Mouse (Mus musculus) intestine, embryonic 16.5 days (tissue): ENCODE measurements around the gene Nkapd1. TPM values are rescaled to one million over a fixed set of nuclear protein-coding genes. Genes with fewer than 3 reads are reported as not detected.

Experiments
- ATAC-seq: fragments of 200-750 bp; cut with Nextera tagmentation; 2 replicates; pipeline ENCODE4 v1.8.0; 2017; ENCODE audit warnings: moderate TSS enrichment, moderate library complexity
- H3K27ac ChIP-seq: fragments of 300-500 bp; sonication (generic); 2 replicates; pipeline ENCODE4 v1.5.1; 2014; ENCODE audit warnings: mild to moderate bottlenecking, low read length
- H3K27me3 ChIP-seq: fragments of 300-500 bp; sonication (generic); replicated peaks from 2 replicates; pipeline ENCODE4 v1.6.1; 2014; ENCODE audit warnings: low read length, control low read depth, mixed read lengths; ENCODE audit not compliant: control insufficient read depth, insufficient read depth
- H3K36me3 ChIP-seq: fragments of 300-500 bp; sonication (generic); 2 replicates; pipeline ENCODE4 v1.6.1; 2014; ENCODE audit warnings: low read length, control low read depth; ENCODE audit not compliant: control insufficient read depth, insufficient read depth
- H3K4me1 ChIP-seq: fragments of 300-500 bp; sonication (generic); 2 replicates; pipeline ENCODE4 v1.6.1; 2014; ENCODE audit warnings: low read length, control low read depth, mixed read lengths; ENCODE audit not compliant: control insufficient read depth, insufficient read depth
- H3K4me2 ChIP-seq: fragments of 300-500 bp; sonication (generic); 2 replicates; pipeline ENCODE4 v1.6.1; 2014; ENCODE audit warnings: low read depth, low read length, control low read depth
- H3K4me3 ChIP-seq: fragments of 300-500 bp; sonication (generic); 2 replicates; pipeline ENCODE4 v1.5.1; 2014; ENCODE audit warnings: mild to moderate bottlenecking, low read length
- H3K9ac ChIP-seq: fragments of 300-500 bp; sonication (generic); 2 replicates; pipeline ENCODE4 v1.6.1; 2014; ENCODE audit warnings: low read depth, low read length
- H3K9me3 ChIP-seq: fragments of 300-500 bp; sonication (generic); 2 replicates; pipeline ENCODE4 v1.6.1; 2016; ENCODE audit warnings: low read length, control low read depth; ENCODE audit not compliant: control insufficient read depth
- WGBS: fragments of 180-500 bp; shearing (Covaris S2); extraction: QIAGEN DNeasy Blood & Tissue Kit; methylation state at CpG from one replicate; pipeline ENCODE4 v1.1.7; 2014; 5-methylcytosine and 5-hydroxymethylcytosine counted together
- polyA plus RNA-seq: library from polyadenylated mRNA; unstranded; fragments of >200 nt; fragmentation: Nextera tagmentation; extraction: Ambion mirVana; gene quantifications from 2 replicates; pipeline ENCODE4 v1.2.1, GENCODE M21; 2015

Gene Nkapd1
- polyA plus RNA-seq, 1 experiment from 2014 or later, result 17.1 TPM

DNA sequence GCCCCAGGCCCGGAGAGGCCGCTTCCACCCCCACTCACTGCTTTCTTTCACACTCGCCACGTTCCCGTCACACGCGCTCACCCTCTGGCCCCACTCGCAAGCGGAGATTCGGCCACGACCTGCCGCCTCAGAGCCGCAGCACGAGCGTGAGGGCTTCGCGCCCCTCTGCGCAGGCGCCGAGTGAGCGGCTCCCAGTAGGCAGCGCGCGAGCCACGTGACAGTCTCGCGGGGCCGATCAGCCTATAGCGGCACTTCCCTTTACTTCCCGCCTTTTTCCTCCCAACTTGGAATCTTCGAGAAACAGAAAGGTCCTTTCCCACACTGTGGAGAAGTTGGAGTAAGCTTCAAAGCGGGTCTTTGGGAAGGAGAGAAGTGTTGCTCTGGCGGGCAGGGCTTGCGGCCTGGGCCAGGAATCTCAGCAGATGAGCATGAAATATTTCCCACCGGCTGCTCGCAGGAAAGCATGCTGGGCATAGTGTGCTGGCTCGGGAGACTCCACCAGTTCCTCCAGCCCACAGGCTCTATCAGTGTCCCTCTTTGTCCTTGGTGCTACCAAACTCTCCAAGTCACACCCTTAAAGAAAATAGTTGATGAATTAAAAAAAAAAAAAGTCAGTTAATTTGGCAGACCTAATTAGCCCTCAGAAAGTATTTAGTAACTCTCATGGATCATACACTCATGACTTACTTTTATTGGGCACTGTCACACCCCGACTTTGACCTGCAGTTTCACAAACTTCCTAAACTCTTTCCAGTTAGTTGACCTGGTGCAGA lies 55.9 kb downstream of the Nkapd1 start, which contains the start of gene Tex12:
Gene Tex12, minus strand, starts transcription at position 181 of the 773 bp plus-strand sequence.
- Histone ChIP-seq H3K9me3 (no peaks in the 10 kb centered on the region; the same call in 1 of the 2 replicates), H3K4me1 (no peaks in the 10 kb centered on the region), H3K27me3 (no peaks in the 10 kb centered on the region), H3K4me3 (no peak within 1 kb of the TSS), H3K36me3 (no peaks in the 10 kb centered on the region), H3K9ac (no peak within 1 kb of the TSS), H3K27ac (peak within 1 kb of the TSS; percentile 73), H3K4me2 (no peak within 1 kb of the TSS)
- peak; percentile 91 for ATAC-seq
- WGBS, result 87% methylated on average over 38 of the region's 38 CpGs

Other genes starting within 250 kb of the Nkapd1 start
- 1.2 and 1.3 TPM in 2 replicates for gene Plet1, start 122.9 kb downstream of the Nkapd1 start, polyA plus RNA-seq
- 106 and 107 TPM in 2 replicates for gene Pts, start 88.7 kb downstream of the Nkapd1 start, polyA plus RNA-seq
- 23.3 and 35.5 TPM in 2 replicates for gene Il18, start 62.6 kb downstream of the Nkapd1 start, polyA plus RNA-seq
- gene Bco2, start 62.3 kb downstream of the Nkapd1 start, polyA plus RNA-seq, result 7.6 and 10.4 TPM in 2 replicates
- 0.23 TPM in 1 of 2 replicates, not detected in the other for gene Tex12, start 56.1 kb downstream of the Nkapd1 start, polyA plus RNA-seq
- 686 and 728 TPM in 2 replicates for gene Sdhd, start 13.7 kb downstream of the Nkapd1 start, polyA plus RNA-seq
- gene Timm8b, start 13.6 kb downstream of the Nkapd1 start, polyA plus RNA-seq, result 296 and 314 TPM in 2 replicates
- gene Pih1d2, start 143 bp downstream of the Nkapd1 start, polyA plus RNA-seq, result 2.2 and 2.4 TPM in 2 replicates
- gene Dlat, start 42.3 kb upstream of the Nkapd1 start, polyA plus RNA-seq, result 61.0 and 63.7 TPM in 2 replicates
- 4.8 TPM in 2 replicates for gene Dixdc1, start 122.1 kb upstream of the Nkapd1 start, polyA plus RNA-seq
- gene 2310030G06Rik, start 129.1 kb upstream of the Nkapd1 start, polyA plus RNA-seq, result 21.3 and 23.5 TPM in 2 replicates
- gene Cryab, start 133.9 kb upstream of the Nkapd1 start, polyA plus RNA-seq, result 62.8 and 63.6 TPM in 2 replicates
- 5.0 TPM in 2 replicates for gene Hspb2, start 134.9 kb upstream of the Nkapd1 start, polyA plus RNA-seq
- 12.6 and 13.0 TPM in 2 replicates for gene Fdxacb1, start 150.8 kb upstream of the Nkapd1 start, polyA plus RNA-seq
- 39.1 and 42.9 TPM in 2 replicates for gene Alg9, start 157.6 kb upstream of the Nkapd1 start, polyA plus RNA-seq
- gene 1110032A03Rik, start 158.1 kb upstream of the Nkapd1 start, polyA plus RNA-seq, result 28.9 and 33.0 TPM in 2 replicates
- 58.5 and 63.9 TPM in 2 replicates for gene Ppp2r1b, start 227.8 kb upstream of the Nkapd1 start, polyA plus RNA-seq